Mouse (Mus musculus) cerebellum, postnatal 25 days (tissue): ENCODE measurements around the gene Mbd3.

Experiments used
- DNase-seq, 2 experiments: peaks; one replicate each; pipeline ENCODE4 v3.0.0; 2021; ENCODE audit warnings: mixed read lengths in 2 of 2

Gene Mbd3

GRCm38 (mm10) chr10:80421651-80422472 lies 22.5 kb upstream of the Mbd3 start:
- DNase-seq, result peak in 1 of 2 experiments; percentile 16

GRCm38 (mm10) chr10:80421208-80421607 lies 21.9 kb upstream of the Mbd3 start:
- peak in 1 of 2 experiments; percentile 19 for DNase-seq

GRCm38 (mm10) chr10:80420729-80421128 lies 21.4 kb upstream of the Mbd3 start:
- peak in 1 of 2 experiments; percentile 7 for DNase-seq

GRCm38 (mm10) chr10:80419419-80419818 lies 20.1 kb upstream of the Mbd3 start:
- DNase-seq, result peak; percentile 59 to 69

- peak; percentile 90 to 91 for DNase-seq
These were observed 19.0 kb upstream of the Mbd3 start for GRCm38 (mm10) chr10:80418311-80418710.

GRCm38 (mm10) chr10:80417841-80418240 lies 18.5 kb upstream of the Mbd3 start:
- peak in 1 of 2 experiments; percentile 59 for DNase-seq

GRCm38 (mm10) chr10:80417371-80417770 lies 18.0 kb upstream of the Mbd3 start:
- DNase-seq, result peak in 1 of 2 experiments; percentile 57

GRCm38 (mm10) chr10:80415566-80415965 lies 16.2 kb upstream of the Mbd3 start:
- peak in 1 of 2 experiments; percentile 50 for DNase-seq

GRCm38 (mm10) chr10:80412656-80413541 lies 13.5 kb upstream of the Mbd3 start:
- peak; percentile 92 to 94 for DNase-seq

GRCm38 (mm10) chr10:80407924-80408323 lies 8.6 kb upstream of the Mbd3 start:
- no peak for DNase-seq

- peak; percentile 91 to 95 for DNase-seq
These were observed 7.5 kb upstream of the Mbd3 start, which contains the start of gene Uqcr11 for GRCm38 (mm10) chr10:80406684-80407501. Gene Uqcr11 (minus strand): TSS chr10:80406830.

- DNase-seq, result no peak
These were observed 6.3 kb upstream of the Mbd3 start for GRCm38 (mm10) chr10:80405481-80406173.

GRCm38 (mm10) chr10:80403044-80403692 lies 3.8 kb upstream of the Mbd3 start:
- DNase-seq, result peak; percentile 49 to 62

- peak in 1 of 2 experiments; percentile 30 for DNase-seq
These were observed 1.4 kb upstream of the Mbd3 start for GRCm38 (mm10) chr10:80400704-80401161.

- no peak for DNase-seq
These were observed 788 bp upstream of the Mbd3 start for GRCm38 (mm10) chr10:80399973-80400703.

GRCm38 (mm10) chr10:80398719-80399190 lies 595 bp downstream of the Mbd3 start:
- DNase-seq, result peak; percentile 99

- no peak for DNase-seq
These were observed 1.2 kb downstream of the Mbd3 start for GRCm38 (mm10) chr10:80398174-80398535.

GRCm38 (mm10) chr10:80397524-80398173 lies 1.7 kb downstream of the Mbd3 start:
- DNase-seq, result no peak

GRCm38 (mm10) chr10:80396822-80397523 lies 2.4 kb downstream of the Mbd3 start:
- DNase-seq, result no peak
